Mouse (Mus musculus) kidney, adult 2 months (tissue): ENCODE measurements at regions not wholly inside any gene's neighbourhood (a gene's known extent, or its start where the extent isn't known, plus 50 kb on each side); places are given as distances from the start of the nearest gene placed in this dataset.

Source experiments
- DNase-seq: peaks from one replicate; pipeline ENCODE4 v3.0.0; 2021
- H3K27ac ChIP-seq: fragments of 200-500 bp; 2 replicates; pipeline ENCODE4 v1.5.1; 2012; ENCODE audit warnings: low read depth, low read length, control low read depth, inconsistent platforms; ENCODE audit not compliant: insufficient read depth
- H3K27me3 ChIP-seq: fragments of 200-500 bp; replicated peaks from 2 replicates; pipeline ENCODE4 v1.6.1; 2012; ENCODE audit warnings: mild to moderate bottlenecking, moderate library complexity, low read length, inconsistent platforms; ENCODE audit not compliant: control insufficient read depth, insufficient read depth
- H3K36me3 ChIP-seq: fragments of 200-500 bp; 2 replicates; pipeline ENCODE4 v1.6.1; 2012; ENCODE audit warnings: mild to moderate bottlenecking, moderate library complexity, low read length, inconsistent platforms; ENCODE audit not compliant: control insufficient read depth, insufficient read depth
- H3K4me1 ChIP-seq: fragments of 200-500 bp; 2 replicates; pipeline ENCODE4 v1.6.1; 2011; ENCODE audit warnings: low read length; ENCODE audit not compliant: control insufficient read depth, insufficient read depth
- H3K4me3 ChIP-seq: fragments of 200-500 bp; 2 replicates; pipeline ENCODE4 v1.5.1; 2011; ENCODE audit warnings: mild to moderate bottlenecking, low read depth, low read length, control low read depth; ENCODE audit not compliant: insufficient read depth
- CTCF ChIP-seq: fragments of 200-500 bp; conservative IDR thresholded peaks from 2 replicates; pipeline ENCODE4 v1.5.1; 2011; ENCODE audit warnings: low read depth, mild to moderate bottlenecking, control low read depth, low read length, moderate library complexity, mixed read lengths; ENCODE audit not compliant: insufficient read depth, insufficient read length
- POLR2A ChIP-seq: fragments of 200-500 bp; IDR thresholded peaks from one replicate; pipeline ENCODE4 v1.6.1; 2011; ENCODE audit warnings: low read depth, low read length, control low read depth
- WGBS: fragments of 180-500 bp; shearing (Covaris S2); methylation state at CpG from one replicate; pipeline ENCODE4 v1.1.7; 2018; 5-methylcytosine and 5-hydroxymethylcytosine counted together

DNA sequence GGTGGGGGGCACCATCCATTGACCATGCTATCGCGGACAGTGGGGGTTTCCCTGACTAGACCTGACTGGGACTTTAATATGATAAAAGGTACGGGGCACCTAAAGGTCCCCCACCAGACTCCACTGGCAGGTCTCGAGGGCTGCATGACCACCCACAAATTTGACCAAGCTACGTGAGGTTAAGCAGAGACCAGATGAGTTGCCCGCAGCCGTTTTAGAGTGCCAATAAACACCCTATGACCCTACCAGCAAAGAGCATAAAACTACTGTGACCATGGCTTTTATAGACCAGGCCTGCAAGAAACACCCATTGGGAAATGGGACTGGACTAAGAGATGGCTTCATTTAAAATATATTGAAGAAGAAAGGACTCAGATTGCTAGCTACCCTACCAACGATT lies 96.7 kb upstream of the Fbxo11 start:
- WGBS: 92% methylated on average over 8 of the region's 8 CpGs
- H3K27me3 ChIP-seq: no peaks in the 10 kb centered on the region
- H3K4me1 ChIP-seq: no peaks in the 10 kb centered on the region
- H3K36me3 ChIP-seq: no peaks in the 10 kb centered on the region
- DNase-seq: no peak
- no peak overlapping the region for H3K27ac ChIP-seq
- no peak overlapping the region for H3K4me3 ChIP-seq
- TF ChIP-seq POLR2A (no peak), CTCF (no peak)

DNA sequence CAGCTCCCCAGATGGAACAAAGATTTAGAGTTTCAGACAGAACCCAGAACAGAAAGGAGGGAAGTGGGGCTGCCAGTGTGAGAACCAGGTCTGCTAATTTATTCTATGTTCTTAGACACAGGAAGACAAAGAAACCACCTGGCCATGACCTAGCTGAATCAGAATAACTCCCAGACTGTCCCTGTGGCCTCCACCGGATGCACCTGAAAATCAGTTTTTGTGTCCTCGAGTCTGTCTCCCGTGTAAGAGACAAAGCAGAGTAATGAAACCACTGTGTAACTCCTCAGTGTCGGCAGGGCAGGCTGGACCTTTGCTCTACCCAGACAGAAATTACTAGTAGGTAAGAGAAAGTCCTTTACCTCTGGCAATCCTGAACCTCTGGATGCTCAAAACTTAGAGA lies 99.7 kb upstream of the Fbxo11 start:
- no peak overlapping the region for H3K4me3 ChIP-seq
- no peaks in the 10 kb centered on the region for H3K27me3 ChIP-seq
- 61% methylated on average over 4 of the region's 4 CpGs for WGBS
- no peaks in the 10 kb centered on the region for H3K36me3 ChIP-seq
- no peaks in the 10 kb centered on the region for H3K4me1 ChIP-seq
- TF ChIP-seq POLR2A (no peak), CTCF (no peak)
- DNase-seq: no peak
- no peak overlapping the region for H3K27ac ChIP-seq

DNA sequence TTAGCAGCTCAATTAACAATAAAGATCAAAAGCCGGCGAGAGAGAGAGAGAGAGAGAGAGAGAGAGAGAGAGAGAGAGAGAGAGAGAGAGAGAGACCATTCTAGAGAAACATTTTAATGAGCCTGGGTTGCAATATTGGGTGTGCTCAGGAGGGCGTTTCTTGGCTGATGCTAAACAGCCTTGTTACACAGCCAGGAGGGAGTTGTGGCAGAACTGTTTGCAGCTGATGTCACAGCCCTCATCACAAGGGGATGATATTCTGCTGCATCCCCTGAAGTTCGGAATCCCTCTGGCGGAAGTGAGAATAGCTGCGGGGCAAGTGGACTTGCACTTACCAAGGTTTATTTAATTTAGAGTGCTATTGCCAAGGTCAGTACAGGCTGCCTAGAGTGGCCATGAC lies 100.7 kb upstream of the Fbxo11 start:
- TF ChIP-seq POLR2A: no peak
- TF ChIP-seq CTCF: no peak
- no peak overlapping the region for H3K4me3 ChIP-seq
- H3K27ac ChIP-seq: no peak overlapping the region
- no peaks in the 10 kb centered on the region for H3K27me3 ChIP-seq
- no peak for DNase-seq
- H3K36me3 ChIP-seq: no peaks in the 10 kb centered on the region
- 77% methylated on average over 6 of the region's 6 CpGs for WGBS
- no peaks in the 10 kb centered on the region for H3K4me1 ChIP-seq

DNA sequence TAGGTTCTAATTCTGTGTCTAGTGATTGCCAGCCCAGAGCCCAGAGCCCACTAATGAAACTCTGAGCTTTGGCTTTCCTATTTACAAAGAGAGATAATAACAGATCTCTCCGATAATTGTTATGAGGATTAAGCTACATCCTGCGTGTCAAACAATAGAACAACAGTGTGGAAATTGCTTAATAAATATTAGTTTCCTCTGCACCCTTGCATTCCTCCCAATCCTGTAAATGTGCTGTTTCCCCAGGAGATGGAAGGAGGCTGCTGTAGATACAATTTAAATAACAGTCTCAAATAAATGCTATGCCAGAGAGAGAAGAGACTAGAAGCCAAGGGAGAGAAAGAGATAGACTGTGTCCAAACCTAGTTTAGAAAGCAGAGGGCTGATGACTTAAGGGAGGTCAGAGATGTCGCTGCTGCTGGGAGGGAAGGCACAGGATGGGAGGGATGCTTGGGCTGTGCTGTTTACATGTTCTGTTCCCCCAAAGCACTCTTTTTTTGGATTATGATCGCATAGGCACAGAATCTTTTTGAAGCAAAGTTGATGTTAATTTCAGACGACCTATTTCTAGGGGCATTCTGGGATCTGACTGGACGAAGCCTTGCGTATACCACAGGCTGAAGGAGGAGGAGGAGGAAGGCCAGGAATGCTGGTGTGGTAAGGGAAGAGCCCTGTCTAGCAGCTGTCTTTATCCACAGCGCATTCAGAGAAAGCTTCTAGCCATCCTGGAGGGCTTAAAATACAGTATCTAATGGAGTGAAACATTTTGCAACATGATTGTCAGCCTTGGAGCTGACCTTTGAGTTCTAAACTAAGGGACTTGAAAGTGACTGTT lies 103.4 kb upstream of the Fbxo11 start:
- H3K27ac ChIP-seq: no peak overlapping the region
- H3K36me3 ChIP-seq: no peaks in the 10 kb centered on the region
- WGBS: 71% methylated on average over 8 of the region's 8 CpGs
- H3K4me1 ChIP-seq: no peaks in the 10 kb centered on the region
- H3K27me3 ChIP-seq: no peaks in the 10 kb centered on the region
- no peak for DNase-seq
- no peak for TF ChIP-seq CTCF
- no peak for TF ChIP-seq POLR2A
- no peak overlapping the region for H3K4me3 ChIP-seq

DNA sequence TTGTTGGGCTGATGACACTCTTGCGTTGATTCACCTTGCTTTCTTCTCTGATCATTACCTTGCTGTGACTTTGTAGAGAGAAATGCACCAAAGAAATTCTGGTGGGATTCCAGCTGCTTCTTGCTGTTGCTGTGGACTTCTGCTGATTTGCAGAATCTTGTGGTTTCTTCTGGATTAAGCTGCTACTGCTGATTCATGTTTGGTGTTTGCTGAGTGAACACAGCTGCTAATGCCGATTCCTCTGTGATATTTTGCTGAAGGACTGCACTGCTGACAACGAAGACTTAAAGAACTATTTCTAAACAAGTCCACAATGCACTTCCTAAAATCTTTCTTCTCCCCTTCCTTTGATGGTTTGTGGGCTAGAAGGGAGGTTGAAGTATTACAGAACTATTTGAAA lies 106.5 kb upstream of the Fbxo11 start:
- H3K27ac ChIP-seq: no peak overlapping the region
- 79% methylated on average over 3 of the region's 3 CpGs for WGBS
- no peak for DNase-seq
- TF ChIP-seq CTCF (no peak), POLR2A (no peak)
- no peaks in the 10 kb centered on the region for H3K27me3 ChIP-seq
- H3K4me3 ChIP-seq: no peak overlapping the region
- no peaks in the 10 kb centered on the region for H3K4me1 ChIP-seq
- H3K36me3 ChIP-seq: no peaks in the 10 kb centered on the region

DNA sequence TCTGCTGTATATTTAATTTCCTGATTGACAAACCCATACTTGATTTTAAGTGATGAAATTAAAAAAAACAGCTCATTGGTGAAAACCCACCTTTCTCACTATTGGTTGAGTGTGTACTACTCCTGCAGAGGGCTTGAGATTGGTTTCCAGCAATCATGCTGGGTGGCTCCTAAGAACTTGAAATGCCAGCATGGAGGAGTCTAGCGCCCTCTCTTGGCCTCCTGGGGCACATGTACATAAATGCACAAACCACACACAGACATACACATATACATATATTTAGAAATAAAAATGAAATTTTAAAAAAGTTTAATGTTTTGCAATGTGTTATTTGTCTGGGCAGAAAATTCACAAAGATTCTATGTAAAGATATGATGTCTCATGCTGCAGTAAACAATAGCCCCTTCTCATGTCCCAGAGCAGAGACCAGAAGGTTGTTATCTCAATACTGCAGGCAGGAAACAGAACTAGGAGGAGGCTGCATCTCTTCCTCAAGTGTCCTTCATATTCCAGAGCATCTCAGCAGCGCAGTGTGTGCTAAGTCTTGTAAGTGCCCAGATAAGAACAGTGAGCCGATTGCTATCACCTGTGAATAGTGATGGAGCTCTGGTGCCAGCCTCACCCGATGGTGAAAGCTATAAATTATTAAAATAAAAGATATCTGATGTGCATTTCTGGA lies 108.4 kb upstream of the Fbxo11 start:
- Histone ChIP-seq H3K27ac (no peak overlapping the region), H3K36me3 (no peaks in the 10 kb centered on the region), H3K4me1 (no peaks in the 10 kb centered on the region), H3K4me3 (no peak overlapping the region), H3K27me3 (no peaks in the 10 kb centered on the region)
- no peak for DNase-seq
- TF ChIP-seq CTCF: no peak
- TF ChIP-seq POLR2A: no peak
- 72% methylated on average over 4 of the region's 4 CpGs for WGBS

DNA sequence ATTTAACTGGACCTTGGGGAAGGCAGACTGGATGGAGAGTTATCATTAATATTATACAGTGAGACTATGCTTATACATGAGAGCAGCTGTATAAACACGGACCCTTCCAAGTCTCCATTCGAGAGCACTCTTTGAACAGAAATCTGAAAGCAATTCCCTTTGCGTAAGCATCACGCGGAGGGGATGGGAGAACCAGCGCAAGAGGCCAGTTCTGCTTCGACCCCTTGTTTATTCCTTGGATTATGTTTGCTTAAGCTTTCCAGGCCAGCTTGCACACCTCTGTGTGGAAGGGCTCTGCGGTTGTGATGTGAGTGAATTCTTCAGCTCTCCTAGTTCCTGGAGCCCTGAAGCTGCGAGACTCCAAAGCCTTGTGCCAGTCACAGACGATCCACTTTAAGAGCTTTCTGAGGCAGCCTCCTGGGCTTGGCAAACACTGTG lies 109.2 kb upstream of the Fbxo11 start:
- Histone ChIP-seq H3K4me3 (no peak overlapping the region), H3K36me3 (no peaks in the 10 kb centered on the region), H3K27ac (no peak overlapping the region), H3K27me3 (no peaks in the 10 kb centered on the region), H3K4me1 (no peaks in the 10 kb centered on the region)
- TF ChIP-seq CTCF (no peak), POLR2A (no peak)
- WGBS: 73% methylated on average over 10 of the region's 10 CpGs
- no peak for DNase-seq
